Mouse (Mus musculus) embryo, embryonic 11 days (tissue): ENCODE measurements around the gene Tgds.
"Not testable (repeated sequence)": the region's sequence is repeated elsewhere in the genome, so short reads cannot be mapped to it uniquely, and the experiment has no call there.

Experiments used
- DNase-seq: peaks from one replicate; pipeline ENCODE4 v3.0.0-alpha.2; 2015

Gene Tgds

DNA sequence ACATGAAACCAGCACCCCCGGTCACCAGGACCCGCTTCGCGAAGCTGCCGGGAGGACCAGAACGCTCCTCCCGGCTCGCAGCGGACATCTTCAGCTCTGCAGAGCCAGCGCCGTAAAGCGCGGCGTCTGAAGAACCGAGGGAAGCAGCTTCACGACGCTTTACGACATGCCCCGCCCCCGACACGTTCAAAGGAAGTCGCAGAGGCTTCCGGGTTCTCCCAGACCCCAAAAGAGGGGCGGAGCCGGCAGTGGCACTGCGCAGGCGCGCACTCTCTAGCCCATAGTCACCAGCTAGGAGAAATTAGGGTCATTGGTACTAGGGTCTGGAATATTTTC is at the start of gene Tgds:
TSS of gene Tgds (minus strand) at position 114 of the 336 bp plus-strand sequence.
- DNase-seq: peak; percentile 100

DNA sequence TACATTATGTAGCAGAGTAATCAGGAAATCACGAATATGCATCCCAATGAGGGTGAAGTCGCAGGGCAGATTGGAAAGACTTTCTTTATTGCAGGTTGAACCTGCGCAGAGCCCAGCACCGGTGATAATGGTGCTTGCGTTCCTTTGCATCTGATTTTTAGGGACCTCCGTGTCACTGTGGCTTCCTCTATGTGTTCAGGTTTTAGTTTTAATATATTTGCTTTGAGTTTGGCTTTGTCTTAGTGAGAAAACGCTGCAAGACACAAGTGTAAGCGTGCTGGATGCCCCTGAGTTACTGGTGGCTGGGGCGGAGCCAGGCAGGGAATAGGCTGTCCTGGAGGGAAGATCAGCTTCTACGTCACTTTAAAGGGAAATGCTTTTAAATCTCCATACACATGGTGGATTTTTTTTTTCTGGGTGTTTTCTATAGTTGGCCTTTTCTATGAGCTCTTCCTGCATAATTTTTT is 48.2 kb upstream of the Tgds start:
- peak; percentile 68 for DNase-seq

DNA sequence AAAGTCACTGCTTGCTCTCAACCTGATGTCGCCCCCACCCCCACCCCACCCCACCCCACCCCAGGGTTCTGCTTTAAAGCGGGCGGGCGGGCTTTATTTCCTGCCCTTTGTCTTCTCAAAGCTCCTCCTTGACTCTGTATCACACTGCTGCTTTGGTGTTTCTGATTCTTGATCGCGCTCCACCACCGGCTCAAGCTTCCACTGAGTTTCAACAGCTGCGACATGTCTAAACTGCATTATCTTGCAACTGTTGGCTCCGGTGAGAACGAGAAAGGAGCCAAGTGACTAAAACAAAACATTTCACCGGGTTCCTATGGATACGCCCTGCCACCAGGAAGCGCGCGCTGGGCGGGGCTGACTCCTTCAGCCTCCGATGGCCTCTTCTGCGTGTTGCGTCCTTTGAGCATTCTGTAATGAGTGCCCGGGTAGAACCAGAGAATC is 47.6 kb upstream of the Tgds start:
- DNase-seq: peak; percentile 89

GRCm38 (mm10) chr14:118179701-118180100 is 47.1 kb upstream of the Tgds start:
- DNase-seq: no peak

DNA sequence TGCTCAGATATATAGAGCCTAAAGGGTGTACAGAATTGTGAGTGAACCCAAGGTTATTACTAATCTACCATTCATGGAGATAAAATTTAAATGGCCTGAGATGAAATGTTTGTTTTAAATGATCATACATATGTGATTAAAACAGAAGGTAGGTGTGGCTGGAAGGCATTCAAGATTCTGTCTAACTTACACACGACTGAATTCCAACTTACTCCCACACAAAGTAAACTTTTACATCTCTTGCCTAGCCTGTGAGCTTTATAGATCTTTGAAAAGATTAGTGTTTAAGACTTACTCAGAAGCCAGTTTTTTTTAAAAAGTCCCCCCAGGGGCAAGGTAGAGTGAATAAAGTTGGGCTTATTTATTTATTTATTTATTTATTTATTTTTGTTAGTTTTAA is 46.7 kb upstream of the Tgds start:
- no peak for DNase-seq

DNA sequence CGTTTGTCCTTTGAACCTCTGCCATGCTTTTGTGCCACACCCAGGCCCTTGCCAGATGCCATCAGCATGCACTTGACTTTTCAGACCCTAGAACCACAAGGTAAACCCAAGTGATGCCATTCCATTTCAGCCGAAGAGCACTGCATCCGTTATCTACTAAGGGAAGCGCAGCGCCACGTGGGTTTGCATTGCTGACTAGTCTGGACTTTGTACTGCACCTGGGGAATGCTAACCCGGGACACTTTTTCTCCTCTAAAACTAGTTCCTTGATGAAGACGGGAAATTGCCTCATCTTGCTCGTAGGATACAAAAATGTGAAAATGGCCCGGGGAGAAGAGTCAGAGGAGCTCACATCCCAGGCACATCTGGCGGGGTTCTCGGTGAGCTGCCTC is 43.1 kb upstream of the Tgds start:
- DNase-seq: no peak

DNA sequence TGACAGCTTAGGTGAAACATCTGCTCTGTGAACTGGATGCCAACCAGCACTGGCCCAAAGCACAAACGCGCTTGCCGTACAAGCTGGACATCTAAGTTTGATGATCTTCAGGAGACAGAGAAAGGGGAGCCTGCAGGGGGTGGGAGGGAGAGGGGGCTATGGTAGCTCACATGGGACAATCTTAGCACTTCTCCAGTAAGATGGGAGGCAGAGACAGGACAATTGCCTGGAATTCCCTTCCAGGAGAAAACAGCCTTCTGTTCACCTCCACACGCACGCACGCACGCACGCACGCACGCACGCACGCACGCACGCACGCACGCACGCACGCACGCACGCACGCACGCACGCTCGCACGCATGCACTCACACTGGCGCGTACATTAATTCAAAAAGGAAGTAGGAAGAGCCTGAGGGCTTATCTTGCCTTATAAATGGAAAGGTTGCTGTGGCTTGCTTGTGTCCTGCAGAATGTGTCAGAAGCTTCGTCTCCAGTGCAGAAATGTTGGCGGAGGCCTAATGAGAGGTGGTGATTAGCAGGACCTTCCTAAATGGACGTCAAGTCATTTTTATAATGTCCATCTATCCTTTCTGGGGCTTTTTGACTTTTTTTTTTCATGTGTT is 42.6 kb upstream of the Tgds start:
- DNase-seq: no peak

DNA sequence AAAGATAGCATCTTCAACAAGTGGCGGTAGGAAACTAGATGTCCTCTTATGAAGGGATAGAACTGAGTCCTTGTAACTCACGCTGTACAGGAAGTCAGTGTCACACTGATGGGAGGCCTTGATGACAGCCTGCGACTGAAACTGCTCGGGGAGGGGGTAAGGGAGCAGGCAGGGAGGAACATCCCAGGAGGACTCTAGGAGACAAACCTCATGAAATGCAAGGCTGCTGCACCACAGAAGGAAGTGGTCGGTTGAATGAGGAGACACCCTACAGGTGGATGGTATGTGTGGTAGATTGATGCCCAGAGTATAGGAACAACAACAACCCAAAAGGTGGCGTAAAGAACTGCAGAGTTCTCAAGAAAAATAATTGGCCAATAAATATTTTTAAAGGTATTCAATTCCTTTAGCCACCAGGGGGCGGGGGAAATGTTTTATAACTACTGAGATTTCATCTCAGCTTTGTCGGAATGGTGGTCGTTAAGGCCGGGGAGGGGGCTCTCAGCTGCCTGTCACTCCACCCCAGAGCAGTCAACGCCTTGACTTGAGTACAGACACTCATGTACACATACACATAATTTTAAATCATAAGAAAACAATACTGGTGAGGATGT is 41.1 kb upstream of the Tgds start:
- peak; percentile 46 for DNase-seq

- no peak for DNase-seq
These were observed 36.2 kb upstream of the Tgds start for GRCm38 (mm10) chr14:118168776-118169175.

DNA sequence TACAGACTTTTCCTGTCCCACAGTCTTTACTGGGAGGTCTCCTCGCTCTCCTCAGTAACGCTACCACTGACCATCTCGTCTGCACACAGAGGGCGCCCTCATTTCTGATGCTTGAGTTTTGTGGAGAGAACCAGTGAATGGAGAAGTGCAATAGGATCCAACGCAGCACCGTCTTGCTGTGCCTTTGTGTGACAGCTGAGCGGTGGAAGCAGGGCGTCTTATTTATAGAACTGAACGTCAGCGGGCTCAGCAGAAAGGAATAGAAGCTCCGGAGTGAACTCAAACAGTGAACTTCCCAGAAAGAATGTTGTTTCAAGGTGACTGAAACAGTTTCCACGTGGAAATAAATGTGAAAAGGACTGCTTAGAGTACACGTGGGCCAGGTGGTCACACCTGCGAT is 30.1 kb upstream of the Tgds start:
- no peak for DNase-seq

DNA sequence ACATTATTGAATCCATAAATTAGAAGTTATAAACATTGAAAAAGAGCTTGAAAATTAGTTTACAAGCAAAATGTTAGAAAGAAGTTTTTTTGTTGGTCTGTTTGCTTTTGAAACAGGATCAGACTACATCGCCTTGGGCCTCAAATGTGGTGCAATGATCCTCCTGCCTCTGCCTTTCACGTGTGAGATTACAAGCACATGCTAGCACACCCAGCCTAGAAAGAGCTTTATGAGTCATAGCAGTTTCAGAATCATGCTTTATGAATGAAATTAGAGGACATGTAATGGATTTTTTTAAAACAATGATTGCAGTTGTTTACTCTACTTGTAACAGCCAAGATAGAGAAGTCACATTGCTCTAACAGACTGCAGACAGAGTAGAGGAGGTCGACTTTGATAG is 29.2 kb upstream of the Tgds start:
- no peak for DNase-seq

DNA sequence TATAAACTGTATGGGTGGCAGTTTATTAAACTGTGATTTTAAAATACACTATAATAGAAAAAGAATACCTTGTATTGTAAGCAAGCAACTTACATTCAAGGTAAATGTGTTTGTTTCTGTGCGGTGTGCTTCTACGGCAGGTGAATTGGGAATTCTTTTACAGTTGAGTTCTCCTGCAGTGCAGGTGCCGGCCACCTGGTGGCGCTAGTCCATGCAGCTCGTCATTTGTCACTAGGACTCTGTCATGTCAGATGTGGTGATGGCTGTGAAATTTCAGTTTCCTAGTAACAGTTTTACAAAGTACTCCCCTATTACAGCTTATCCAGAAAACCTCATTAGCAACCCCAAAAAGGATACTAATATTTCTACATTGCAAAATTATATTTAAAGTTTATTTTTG is 24.6 kb upstream of the Tgds start:
- peak; percentile 51 for DNase-seq

- no peak for DNase-seq
These were observed 24.2 kb upstream of the Tgds start for GRCm38 (mm10) chr14:118156740-118157139.

- DNase-seq: not testable (repeated sequence)
These were observed 23.5 kb upstream of the Tgds start for GRCm38 (mm10) chr14:118156056-118156455.

DNA sequence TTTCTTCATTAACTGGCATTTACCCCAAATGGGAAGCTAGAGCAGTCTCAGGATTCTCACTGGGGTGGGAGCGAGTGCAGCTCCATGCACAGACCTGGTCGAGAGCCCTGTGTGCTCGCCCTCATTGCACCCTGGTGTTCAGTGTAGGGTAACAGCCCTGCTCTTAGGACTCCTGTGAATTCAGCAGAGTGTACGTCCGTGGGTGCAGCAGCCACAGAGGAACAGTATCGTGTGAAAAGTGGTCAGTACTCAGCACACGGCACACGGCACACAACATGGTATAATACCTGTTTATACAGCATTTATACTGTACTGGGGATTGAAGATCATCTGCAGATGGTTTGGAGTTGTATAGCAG is 19.7 kb upstream of the Tgds start:
- DNase-seq: no peak

DNA sequence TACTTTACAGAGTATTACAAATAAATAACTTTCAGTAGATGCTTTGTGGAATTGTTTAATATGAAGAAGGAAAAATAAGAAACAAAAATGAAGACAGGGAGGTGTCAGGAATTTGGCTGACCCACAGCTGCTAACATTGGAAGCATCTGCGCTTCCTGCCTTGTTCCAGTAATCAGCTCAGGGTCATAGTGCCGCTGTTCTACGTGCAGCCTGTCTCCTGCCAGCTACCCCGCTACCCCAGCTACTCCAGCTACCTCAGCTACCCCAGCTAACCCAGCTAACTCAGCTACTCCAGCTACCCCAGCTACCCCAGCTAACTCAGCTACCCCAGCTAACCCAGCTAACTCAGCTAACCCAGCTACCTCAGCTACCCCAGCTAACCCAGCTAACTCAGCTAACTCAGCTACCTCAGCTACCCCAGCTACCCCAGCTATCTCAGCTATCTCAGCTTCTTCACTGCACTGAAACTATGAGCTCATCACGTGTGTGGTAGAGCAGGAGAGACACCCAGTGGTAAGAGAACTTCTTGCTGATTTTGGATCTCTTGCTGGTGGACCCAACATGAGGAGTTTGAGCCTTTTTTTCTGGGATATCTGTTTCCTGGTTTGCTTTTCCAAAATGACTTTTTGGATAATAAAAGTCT is 19.2 kb upstream of the Tgds start:
- peak; percentile 15 for DNase-seq

DNA sequence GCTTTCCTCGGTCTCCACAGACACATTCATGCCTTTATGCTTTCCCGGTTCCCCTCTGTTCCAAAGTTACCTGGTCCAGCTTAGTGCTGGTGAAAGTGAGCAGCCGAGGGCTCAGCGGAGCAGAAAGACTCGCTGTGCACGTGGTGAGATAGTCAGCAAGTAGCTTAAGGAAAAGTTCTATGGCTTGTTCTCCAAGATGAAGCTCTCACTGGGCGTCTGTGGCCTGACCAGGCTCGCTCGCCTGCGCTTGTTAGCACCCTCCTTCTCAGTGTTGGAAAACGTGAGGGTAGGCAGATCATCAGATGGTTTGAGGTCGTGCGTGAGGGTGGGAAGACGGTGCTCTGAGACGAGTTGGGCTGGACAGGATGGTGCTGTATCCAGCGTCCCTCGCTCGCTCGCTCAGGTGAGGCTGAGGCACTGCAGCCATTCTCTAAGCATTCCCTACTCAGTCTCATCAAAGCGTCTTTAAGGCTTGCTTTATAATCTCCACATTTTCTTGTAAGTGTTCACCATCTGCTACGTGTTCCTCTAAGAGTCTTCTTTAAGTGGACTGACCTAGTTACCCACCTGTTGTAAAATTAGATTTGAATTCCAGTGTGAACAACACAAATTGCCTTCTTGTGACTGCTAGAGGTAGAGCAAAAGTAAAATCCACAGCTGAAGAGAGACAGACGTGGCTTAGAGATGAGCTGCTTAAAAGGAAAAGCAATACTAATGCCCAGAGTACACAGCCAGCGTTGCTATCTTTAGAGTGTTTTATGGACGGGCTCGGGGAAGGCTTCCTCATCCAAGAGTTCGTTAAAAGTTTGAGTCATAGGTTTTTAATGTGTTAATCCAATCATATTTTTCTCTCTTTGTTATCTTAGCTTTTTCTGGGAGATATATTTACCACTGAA is 18.3 kb upstream of the Tgds start:
- DNase-seq: no peak

- no peak for DNase-seq
These were observed 16.0 kb upstream of the Tgds start for GRCm38 (mm10) chr14:118148554-118148953.

DNA sequence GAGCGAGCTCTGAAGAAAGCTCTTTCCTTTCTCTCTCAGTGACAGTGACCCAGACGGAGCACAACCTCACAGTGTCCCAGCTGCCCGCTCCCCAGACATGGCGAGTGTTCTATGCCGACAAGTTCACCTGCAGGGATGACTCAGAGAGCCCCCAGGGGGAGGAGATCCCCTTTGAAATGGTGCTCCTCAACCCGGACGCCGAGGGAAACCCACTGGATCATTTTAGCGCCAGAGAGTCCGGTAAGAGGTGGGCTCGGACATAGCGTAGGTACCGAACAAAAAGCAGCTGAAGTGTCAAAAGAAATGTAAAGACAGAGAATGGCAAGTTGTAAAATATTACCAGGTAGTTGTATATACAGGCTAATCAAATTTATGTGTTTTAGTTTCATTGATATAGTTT is 15.5 kb upstream of the Tgds start:
- no peak for DNase-seq

- no peak for DNase-seq
These were observed 9.7 kb upstream of the Tgds start for GRCm38 (mm10) chr14:118142283-118142682.

- DNase-seq: peak; percentile 46
These were observed 4.9 kb upstream of the Tgds start for GRCm38 (mm10) chr14:118137487-118137886.

- DNase-seq: peak; percentile 98
These were observed 4.3 kb upstream of the Tgds start, which contains the start of gene Gpr180 for GRCm38 (mm10) chr14:118136744-118137452. Gene Gpr180, plus strand, starts transcription at chr14:118137158.
